Mouse (Mus musculus): Measurements from ENCODE around the gene Slc35c1.

DNA sequence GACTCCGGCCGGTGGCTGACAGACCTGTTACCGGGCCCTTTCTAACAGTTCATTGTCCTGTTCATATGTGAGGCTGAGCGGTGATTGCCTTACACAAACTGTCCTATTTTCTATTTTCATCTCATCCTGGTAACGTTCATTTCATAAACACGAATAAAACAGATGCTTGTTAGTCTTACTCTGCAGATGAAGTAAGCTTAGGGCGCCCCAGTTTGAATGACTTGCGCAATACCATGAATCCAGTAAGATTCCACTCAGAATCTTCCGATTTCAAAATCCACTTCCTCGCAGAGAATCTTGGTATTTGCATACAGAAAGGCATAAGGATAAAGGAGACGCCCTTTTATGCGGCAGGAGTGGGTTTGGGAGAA is 26.0 kb downstream of the Slc35c1 start:
- TF ChIP-seq CTCF (IDR thresholded peaks at IDR 0.05; ENCODE audit: borderline replicate concordance, insufficient read depth, low read depth, low read length) = no peak
- TF ChIP-seq POLR2A (IDR thresholded peaks at IDR 0.05; ENCODE audit: borderline replicate concordance, insufficient read depth, low read length) = no peak

All from cerebellum, adult 2 months (tissue).